Mouse (Mus musculus) gastrocnemius, postnatal 4 days (tissue): Measurements from ENCODE around the gene Zeb2. TPM values are rescaled to one million over a fixed set of nuclear protein-coding genes. Genes with fewer than 3 reads are reported as not detected.
A peak's percentile ranks its signal among the peaks of the same experiment; 100 is the strongest.

Source experiments
- DNase-seq, 2 experiments: peaks; one replicate each; pipeline ENCODE4 v3.0.0; 2021 to 2022; ENCODE audit warnings: low spot score in 2 of 2, mixed read lengths in 2 of 2
- long read RNA-seq, 2 experiments: library from polyadenylated mRNA; stranded (forward); transcript quantifications; one replicate each; pipeline ENCODE4 v2.0.0; 2021
- total RNA-seq, 2 experiments: library from RNA; stranded (reverse); gene quantifications; 2 replicates each; pipeline ENCODE4 v1.2.3; 2021

Gene Zeb2
- 100 to 1,000 TPM; 146 to 156 TPM for total RNA-seq
- long read RNA-seq, experiment 1, full-length matches to known transcripts, result 4 of 18 reads
- long read RNA-seq, experiment 1, partial matches to known transcripts, result 3 of 18 reads
- long read RNA-seq, experiment 1, other reads (novel, unspliced or antisense), result 11 of 18 reads
- long read RNA-seq, experiment 2, full-length matches to known transcripts, result 4 of 20 reads
- long read RNA-seq, experiment 2, partial matches to known transcripts, result 6 of 20 reads
- long read RNA-seq, experiment 2, other reads (novel, unspliced or antisense), result 10 of 20 reads

DNA sequence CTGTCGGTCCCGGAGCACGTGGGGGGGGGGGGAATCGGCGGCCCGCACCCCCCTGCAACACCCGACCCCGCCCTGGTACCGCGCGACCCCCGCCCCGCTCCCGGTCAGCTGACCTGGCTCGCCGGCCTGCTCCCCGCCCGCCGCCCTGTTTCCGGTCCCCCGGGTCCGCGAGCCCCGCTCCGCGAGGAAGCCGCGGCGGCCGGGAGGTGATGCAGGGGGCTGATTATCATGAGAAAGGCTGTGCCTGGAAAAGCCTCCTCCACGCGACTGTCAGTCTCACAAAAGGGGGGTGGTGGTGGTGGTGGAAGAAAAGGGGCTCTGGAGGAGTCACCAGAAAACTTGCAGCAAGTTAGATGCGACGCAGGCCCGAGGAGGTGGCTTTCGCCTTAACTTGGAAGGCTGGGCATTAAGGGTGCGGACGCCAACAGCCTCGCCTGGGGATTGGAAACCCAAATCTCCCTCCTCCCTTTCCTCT is at the start of gene Zeb2:
TSS of gene Zeb2 (minus strand) at position 309 of the 475 bp plus-strand sequence.
- peak; percentile 69 to 78 for DNase-seq

DNA sequence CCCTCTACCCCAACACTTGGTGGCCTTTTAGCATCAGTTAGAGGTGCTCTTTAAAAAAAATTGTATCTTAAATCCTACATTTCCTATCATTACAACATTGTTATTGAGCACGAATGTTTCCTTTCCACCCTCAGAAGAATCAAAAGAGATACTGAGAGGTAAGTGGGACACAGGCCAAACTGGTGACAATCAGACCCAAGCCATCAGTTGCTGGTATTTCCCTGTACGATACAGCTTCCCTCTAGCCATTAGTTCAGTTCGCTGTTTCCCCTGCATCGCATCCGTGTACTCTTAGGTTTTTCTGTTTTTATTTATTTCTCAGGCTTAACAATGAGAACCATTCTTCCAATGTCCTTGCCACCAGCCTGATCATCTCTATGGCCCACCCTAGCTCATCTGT is 41.6 kb upstream of the Zeb2 start:
- DNase-seq, result no peak

DNA sequence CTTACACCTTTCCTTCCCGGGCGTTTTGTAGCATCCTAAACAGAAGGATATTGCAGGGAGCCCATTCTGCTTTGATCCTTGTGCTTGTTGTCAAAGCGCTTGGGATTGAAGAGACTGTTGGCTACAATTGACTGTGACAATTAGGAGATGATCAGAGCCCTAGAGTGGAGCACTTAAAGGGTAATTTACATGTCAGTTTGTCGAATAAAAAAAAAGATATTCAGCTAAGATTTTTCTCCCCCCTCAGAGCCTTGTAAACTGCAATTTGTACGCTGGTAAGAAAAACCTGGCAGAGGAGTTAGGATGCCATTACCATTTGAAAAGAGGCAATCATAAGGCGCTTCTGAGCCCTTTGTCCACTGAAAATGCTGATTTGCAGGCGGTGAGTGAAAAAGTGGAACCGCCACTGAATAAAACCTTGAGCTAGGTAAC is 41.2 kb upstream of the Zeb2 start:
- no peak for DNase-seq

DNA sequence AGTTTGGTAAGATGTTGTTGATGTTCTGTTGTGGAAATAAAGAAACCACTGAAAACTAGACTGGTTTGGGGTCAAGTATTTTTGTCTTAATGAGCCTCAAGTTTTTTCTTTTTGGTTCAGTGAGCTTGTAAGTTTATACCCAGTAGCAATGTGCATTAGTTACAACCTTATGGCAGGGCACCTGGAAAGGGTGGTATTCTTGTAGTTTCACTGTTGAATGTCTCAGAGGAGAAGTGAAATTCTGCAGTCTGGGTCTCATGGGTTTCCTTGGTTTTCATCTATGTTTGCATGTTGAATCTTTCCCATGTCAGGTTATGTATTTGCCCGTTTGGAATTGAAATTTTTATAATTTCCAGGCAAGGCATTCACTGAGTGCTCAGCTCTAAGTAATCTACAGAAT is 36.1 kb upstream of the Zeb2 start:
- no peak for DNase-seq

GRCm38 (mm10) chr2:45143162-45143561 is 26.0 kb upstream of the Zeb2 start:
- no peak for DNase-seq

DNA sequence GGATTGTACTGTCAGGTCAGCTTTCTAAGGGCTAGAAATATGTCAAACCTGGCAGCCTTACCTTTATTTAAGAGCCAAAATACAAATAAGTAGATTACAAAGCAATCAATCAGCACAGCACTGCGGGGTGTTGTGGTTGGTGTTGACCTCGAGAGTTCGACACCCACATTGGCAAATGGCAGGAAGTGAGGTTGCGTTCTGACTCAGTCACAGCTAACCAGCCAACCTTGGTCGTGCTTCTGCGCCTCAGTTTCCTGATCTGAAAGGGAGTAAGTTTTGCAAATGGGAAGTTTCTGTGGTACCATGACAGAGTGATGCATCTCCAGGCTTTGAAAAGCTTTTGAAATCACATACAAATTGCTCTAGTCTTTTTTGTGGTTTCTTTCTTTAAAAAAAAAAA is 21.7 kb upstream of the Zeb2 start:
- no peak for DNase-seq

DNA sequence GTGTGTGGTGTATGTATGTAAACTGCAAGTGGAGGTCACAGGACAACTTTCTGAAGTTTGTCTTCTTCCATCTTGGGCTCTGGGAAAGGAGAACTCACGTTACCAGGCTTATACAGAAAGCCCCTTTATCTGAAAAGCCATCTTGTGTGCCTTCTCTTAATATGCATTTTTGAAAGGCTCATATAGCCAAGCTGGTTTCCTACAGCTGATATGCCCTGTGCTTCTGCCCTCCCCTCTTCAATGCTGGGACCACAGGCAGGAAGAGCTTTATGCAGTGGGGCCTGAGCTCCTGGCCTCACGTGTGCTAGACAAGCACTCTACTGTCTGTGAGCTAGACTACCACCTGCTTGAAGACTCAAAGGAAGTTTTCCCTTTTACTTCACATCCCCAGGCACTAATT is 19.6 kb upstream of the Zeb2 start:
- DNase-seq, result no peak

DNA sequence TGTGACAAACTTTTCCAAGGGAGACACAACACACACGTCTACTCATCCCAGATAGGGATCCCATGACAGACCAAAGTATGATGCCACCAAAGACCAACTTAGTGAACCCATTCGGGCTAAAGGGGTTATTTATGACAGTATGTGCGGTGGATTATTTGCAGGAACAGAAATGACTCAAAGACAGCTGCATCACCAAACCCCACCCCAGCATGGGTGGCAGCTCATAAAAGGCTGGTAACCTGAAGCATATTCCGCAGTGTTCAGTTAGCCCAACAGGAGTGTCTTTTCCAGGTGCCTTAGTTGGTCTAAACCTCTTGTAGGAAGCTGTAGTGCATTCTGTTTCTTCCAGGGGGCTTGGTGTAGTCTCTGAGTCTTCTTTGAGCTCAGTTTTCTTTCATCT is 16.0 kb upstream of the Zeb2 start:
- no peak for DNase-seq

DNA sequence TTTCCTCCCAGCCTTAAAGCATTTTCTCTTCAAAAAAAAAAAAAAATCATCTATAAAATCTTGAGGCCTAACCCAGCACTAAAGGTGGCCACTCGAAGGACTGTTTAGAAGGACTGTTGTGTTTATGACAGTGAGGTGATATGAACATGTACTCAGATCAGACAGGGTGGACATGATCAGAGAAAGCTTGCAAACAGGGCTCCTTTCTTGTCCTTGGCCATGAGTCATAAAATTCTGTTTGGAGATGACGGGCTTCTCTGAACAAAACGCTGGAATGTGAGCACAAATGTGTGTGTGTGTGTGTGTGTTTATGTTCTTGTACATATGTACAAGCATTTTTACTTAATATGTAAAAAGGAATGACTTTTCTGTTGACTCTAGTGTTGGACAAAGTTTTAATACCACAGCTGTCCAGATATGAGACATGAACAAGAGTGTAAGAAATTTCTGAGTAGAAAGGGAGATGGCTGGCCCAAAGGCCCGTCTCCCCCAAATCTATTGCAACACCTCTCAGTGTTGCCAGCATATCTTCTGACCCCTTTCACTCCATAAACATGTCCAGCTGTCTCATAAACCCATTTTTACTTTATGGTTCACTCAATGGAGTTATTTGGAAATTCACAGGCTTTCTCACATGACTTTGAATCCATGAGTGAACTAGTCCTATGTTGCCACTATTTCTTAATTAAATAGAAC is 13.4 kb upstream of the Zeb2 start:
- DNase-seq, result no peak

GRCm38 (mm10) chr2:45129556-45129955 is 12.4 kb upstream of the Zeb2 start:
- no peak for DNase-seq

GRCm38 (mm10) chr2:45128696-45129095 is 11.5 kb upstream of the Zeb2 start:
- no peak for DNase-seq

DNA sequence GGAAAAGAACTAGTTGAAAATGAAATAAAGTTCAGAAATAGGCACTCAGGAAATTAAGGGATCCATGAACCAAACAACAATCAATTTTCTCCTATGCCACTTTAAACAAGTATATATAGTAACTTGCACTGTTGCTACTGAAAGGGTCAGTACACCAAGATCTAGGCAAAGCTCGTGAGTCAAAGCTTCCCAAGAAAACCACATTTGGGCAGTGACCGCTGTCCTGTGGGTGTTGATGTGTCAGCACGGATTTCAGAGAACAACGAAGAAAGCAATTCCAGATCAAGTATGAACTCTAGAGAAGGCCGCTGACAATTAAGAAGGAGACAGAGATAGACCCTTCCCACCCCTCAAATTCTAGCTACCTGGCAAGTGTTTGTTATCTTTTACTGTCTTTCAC is 9.2 kb upstream of the Zeb2 start:
- no peak for DNase-seq

DNA sequence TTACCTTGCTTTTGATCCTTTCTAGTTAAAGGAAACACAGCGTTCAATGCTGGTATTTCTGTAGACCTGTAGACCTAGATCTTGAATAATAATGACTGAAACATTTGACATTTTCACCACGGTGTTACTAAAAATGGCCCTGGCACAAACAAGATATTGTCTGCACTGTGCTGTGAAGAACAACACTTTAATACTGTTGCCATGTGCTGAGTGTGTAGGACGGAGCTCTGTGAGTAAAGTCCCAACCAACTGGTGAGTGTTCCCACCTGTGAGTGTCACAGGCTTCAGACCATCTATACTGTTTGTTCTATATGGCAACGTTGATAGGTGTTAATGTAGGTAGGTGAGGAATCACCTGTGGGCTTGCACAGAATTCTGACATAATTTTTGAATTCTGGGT is 8.0 kb upstream of the Zeb2 start:
- no peak for DNase-seq

- DNase-seq, result no peak
Measured at GRCm38 (mm10) chr2:45123490-45123889, 6.3 kb upstream of the Zeb2 start.

- DNase-seq, result no peak
Measured at GRCm38 (mm10) chr2:45118121-45118520, 926 bp upstream of the Zeb2 start.

GRCm38 (mm10) chr2:45117592-45117991 is 397 bp upstream of the Zeb2 start:
- DNase-seq, result no peak

GRCm38 (mm10) chr2:45116531-45117024 is 617 bp downstream of the Zeb2 start:
- no peak for DNase-seq

DNA sequence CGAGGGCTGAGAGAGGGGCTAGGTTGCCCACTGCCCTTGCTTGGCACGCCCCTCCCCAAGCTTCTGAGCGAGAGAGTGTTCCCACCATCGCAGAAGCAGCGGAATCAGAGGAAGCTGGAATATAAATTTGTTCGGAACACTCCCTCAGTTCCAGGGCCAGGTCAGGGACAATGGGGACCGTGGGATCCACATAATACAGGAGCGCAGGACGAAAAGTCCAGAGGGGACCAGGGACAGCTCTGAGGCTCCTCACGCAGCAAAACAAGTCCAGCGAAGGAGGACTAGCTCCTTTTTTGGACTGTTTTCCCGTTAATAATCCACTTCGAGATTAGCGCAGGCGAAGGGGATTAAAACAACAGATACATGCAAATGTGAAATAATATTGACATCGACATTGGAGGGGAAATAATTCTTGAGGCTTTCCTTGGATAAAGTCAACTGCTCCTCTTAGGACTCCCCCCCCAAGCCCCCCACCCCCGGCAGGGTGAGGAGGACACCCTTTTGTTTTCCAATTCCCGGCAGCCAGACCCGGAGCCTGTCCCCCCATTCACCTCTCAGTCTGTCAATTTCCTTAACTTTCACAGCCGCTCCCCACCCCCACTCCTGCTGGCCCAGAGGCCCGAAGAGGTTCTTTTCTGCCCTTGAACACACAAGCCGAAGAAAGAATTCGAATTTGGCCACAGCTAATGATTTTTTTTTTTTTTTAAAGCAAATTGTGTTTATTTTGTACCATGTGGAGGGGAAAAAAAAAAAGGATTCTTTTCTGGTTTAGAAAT is 1.3 kb downstream of the Zeb2 start:
- DNase-seq, result peak in 1 of 2 experiments; percentile 75

- no peak for DNase-seq
Measured at GRCm38 (mm10) chr2:45115211-45115610, 2.0 kb downstream of the Zeb2 start.

DNA sequence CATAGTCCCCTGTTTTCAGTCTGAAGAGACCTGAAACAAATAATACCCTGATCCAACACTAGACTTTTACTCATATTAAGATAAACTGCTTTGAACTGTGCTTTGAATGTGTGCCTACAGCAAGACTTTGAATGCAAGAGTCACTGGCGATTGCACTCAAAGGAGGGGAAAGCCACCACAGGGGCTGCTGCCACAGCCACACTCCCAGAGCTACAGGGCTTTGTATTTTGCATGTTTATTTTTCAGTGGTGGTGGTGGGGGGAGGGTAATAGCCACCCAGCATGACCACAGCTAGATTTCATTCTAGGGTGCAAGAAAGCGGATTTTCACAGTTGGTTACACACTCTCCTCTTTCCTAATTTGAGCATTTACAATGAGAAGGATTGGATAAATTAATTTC is 2.6 kb downstream of the Zeb2 start:
- DNase-seq, result no peak

- no peak for DNase-seq
Measured at GRCm38 (mm10) chr2:45113912-45114311, 3.3 kb downstream of the Zeb2 start.
